Mouse (Mus musculus) E14TG2a.4 (cell line): ENCODE measurements around the gene Tiam2.

ENCODE experiments used
- H3K27me3 ChIP-seq: 2 replicates; pipeline ENCODE4 v1.6.1; 2014; ENCODE audit warnings: low read length, control low read depth; ENCODE audit not compliant: insufficient read depth
- H3K36me3 ChIP-seq: 2 replicates; pipeline ENCODE4 v1.6.1; 2014; ENCODE audit warnings: low read length, control low read depth; ENCODE audit not compliant: insufficient read depth
- H3K4me1 ChIP-seq: replicated peaks from 2 replicates; pipeline ENCODE4 v1.6.1; 2014; ENCODE audit warnings: low read depth, low read length, control low read depth
- H3K4me3 ChIP-seq: replicated peaks from 2 replicates; pipeline ENCODE4 v1.5.1; 2014; ENCODE audit warnings: mild to moderate bottlenecking, low read length
- H3K9me3 ChIP-seq: 2 replicates; pipeline ENCODE4 v1.6.1; 2014; ENCODE audit warnings: low read length, control low read depth
- CTCF ChIP-seq: conservative IDR thresholded peaks from 2 replicates; pipeline ENCODE4 v1.5.1; 2014; ENCODE audit warnings: low read length
- NANOG ChIP-seq: IDR thresholded peaks from 2 replicates; pipeline ENCODE4 v1.6.1; 2014; ENCODE audit warnings: borderline replicate concordance, low read length, mixed read lengths
- POU5F1 ChIP-seq: IDR thresholded peaks from 2 replicates; pipeline ENCODE4 v1.6.1; 2014; ENCODE audit warnings: low read length, borderline replicate concordance

Gene Tiam2

DNA sequence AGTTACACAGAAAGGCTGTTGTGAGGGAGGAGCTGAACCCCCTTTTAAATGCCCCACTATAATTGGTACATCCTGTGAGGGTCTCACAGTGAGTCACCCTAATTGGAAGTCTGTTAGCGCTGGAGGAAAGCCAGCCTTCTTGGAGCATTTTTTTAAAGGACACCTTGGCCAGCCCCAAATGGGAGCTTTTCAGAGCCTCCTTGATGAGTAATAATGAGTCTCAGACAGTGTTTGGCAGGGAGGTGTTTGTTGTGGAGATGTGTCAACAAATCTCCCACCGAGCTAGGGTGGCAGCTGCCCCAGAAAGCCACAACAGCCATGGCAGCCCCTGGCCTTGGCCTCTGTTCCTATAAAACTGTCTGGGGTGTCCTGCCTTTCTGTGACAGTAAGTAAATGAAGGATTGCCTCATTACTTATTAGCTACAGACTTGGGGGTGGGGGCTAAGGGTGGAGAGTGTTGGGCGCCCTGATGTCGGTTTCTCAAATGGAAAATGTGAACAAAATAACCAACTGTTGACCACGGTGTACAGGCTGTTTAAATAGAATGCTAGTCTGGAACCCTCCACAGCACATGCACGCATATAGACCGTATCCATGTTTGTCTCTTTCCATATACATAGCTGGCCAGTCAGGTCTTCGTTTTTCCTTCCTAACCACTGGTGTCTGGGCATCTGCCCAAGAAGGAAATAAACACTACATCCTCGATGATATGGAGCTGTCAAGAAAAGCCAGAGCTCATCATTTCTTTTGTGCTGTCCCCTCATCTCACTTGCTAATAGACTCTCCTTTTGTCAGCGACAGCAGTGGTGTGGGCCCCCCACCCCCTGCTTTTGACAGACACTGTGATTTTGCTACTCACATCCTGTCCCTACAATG is 116.4 kb downstream of the Tiam2 start:
- H3K9me3 ChIP-seq, result no peaks in the 10 kb centered on the region
- no peaks in the 10 kb centered on the region for H3K4me1 ChIP-seq
- TF ChIP-seq POU5F1 (no peak), NANOG (no peak), CTCF (no peak)
- H3K4me3 ChIP-seq, result no peak overlapping the region
- no peaks in the 10 kb centered on the region for H3K36me3 ChIP-seq
- H3K27me3 ChIP-seq, result no peaks in the 10 kb centered on the region

DNA sequence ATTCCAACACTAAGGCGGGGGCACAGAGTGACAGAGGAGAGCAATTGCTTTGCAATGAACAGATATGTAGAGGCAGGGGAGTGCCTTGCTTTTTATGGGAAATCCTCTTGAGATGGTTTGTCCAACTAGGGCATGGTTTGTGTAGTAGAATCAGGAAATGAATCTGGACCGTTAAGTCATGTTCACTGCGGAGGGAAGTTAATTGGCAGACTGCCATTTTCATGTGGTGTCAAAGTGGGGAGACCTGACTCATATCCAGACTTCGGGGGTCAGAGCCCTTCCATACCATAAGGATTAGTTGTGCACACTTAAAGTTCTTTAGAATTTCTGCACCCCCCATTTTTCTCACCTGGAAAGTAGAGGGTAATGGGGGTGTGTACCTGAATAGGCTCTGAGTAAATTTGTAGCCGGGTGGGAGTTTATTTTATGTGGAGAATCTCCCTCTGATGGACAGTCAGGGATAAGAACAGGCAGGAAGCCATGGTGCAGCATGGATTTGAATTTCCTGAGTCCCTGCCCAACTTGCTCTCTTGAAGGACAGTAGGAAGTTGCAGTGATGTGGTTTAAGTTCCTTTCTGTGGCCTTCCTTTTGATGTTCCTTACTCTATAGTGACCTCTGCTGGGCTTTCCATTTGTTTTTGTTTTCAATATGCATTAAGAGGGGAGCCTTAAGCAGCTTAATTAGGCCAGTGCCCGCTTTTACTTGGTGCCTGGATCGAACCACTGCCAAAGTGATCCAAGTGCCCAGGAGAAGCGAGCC is 120.0 kb downstream of the Tiam2 start:
- Histone ChIP-seq H3K9me3 (peaks cover 11% of the 10 kb centered on the region), H3K4me3 (no peak overlapping the region), H3K27me3 (no peaks in the 10 kb centered on the region), H3K4me1 (no peaks in the 10 kb centered on the region), H3K36me3 (no peaks in the 10 kb centered on the region)
- TF ChIP-seq NANOG (no peak), POU5F1 (no peak), CTCF (no peak; the same call in none of the 2 replicates)

DNA sequence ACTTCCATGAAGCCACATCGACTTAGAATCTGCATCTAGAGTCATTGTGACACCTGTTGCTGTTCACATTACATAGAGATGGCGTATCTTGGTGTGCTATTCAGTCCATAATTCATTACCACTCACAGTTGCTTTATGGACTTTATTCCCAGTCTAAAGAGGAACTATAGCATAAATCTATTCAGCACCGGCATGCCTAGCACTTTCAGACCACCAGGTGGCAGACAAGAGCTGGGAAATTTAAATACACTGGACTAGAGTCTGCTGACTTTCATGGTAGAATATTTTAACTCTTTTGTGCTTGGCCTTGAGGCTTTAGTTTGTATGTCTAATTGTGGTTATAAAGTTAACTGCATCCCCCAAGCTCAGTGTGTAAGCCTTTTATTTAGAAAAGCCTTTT is 122.4 kb downstream of the Tiam2 start:
- Histone ChIP-seq H3K4me1 (no peaks in the 10 kb centered on the region), H3K27me3 (no peaks in the 10 kb centered on the region), H3K9me3 (peaks cover 12% of the 10 kb centered on the region), H3K4me3 (no peak overlapping the region), H3K36me3 (no peaks in the 10 kb centered on the region)
- TF ChIP-seq CTCF, result peak; percentile 84
- no peak for TF ChIP-seq NANOG

DNA sequence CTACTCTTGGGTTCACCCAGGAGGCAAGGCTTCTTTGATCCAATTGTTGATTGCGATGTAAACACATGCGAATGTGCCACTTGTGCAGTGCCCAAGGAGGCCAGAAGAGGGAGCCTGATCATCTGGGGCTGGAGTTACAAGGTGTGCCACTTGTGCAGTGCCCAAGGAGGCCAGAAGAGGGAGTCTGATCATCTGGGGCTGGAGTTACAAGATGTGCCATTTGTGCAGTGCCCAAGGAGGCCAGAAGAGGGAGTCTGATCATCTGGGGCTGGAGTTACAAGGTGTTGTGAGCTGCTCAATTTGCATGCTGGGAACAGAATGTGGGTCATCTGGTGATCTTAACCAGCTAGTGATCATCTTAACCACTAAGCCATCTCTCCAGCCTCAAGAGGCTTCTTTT is 124.7 kb downstream of the Tiam2 start:
- TF ChIP-seq POU5F1 (no peak), CTCF (peak; percentile 97)
- H3K9me3 ChIP-seq, result peaks cover 12% of the 10 kb centered on the region
- no peaks in the 10 kb centered on the region for H3K27me3 ChIP-seq
- H3K4me1 ChIP-seq, result no peaks in the 10 kb centered on the region
- no peak overlapping the region for H3K4me3 ChIP-seq
- H3K36me3 ChIP-seq, result no peaks in the 10 kb centered on the region

DNA sequence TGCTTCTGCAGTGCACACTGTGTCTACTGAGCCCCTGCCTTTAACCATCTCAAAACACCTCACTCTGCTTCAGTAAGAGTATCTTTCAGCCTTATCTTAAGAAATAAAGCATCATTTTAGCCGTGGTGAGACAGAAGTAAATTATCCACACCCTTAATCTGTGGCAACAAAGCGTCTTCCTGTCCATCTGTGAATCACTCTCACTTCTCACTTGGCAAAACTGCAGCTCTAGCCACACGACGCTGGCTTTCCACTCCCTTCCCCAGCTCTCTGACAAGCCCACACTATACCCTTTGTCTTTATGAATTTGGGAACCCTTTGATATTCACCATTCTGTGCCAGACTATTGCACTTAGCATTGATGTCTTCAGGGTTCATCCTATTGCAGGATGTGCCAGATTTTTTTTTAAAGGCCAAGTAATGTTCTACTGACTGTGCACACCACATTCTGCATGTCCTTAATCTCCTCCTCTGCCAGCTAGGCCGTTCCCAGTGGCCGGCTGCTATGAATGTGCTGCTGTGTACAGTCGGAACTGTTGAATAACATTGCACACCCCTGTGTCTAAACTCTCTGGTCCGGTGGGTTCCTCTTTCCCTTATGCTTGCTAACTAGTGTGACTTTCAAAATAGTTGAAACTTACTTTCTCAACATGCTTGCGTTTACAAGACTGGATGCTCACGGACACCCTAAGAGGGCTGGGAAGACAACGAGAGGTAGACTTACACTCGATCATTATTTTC is 126.4 kb downstream of the Tiam2 start:
- peaks cover 12% of the 10 kb centered on the region for H3K9me3 ChIP-seq
- H3K36me3 ChIP-seq, result no peaks in the 10 kb centered on the region
- H3K4me1 ChIP-seq, result no peaks in the 10 kb centered on the region
- H3K4me3 ChIP-seq, result no peak overlapping the region
- H3K27me3 ChIP-seq, result no peaks in the 10 kb centered on the region
- TF ChIP-seq NANOG, result no peak
- no peak for TF ChIP-seq CTCF

DNA sequence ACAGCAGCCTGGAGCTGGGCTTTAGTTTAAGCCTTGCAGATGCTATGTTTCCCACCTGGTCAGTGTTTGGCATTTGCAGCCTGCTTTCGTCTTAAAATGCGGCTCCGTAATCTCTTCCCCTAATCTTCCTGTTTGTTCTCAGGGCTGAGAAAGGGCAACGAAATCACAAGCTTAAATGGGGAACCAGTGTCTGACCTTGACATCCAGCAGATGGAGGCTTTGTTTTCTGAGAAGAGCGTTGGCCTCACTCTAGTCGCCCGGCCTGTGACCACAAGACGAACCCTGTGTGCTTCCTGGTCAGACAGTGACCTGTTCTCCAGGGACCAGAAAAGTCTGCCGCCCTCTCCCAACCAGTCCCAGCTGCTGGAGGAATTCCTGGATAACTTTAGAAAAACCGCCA is 127.6 kb downstream of the Tiam2 start:
- Histone ChIP-seq H3K9me3 (peaks cover 12% of the 10 kb centered on the region), H3K36me3 (no peaks in the 10 kb centered on the region), H3K4me1 (no peaks in the 10 kb centered on the region), H3K4me3 (no peak overlapping the region), H3K27me3 (no peaks in the 10 kb centered on the region)
- no peak for TF ChIP-seq CTCF
- no peak for TF ChIP-seq POU5F1
- no peak for TF ChIP-seq NANOG

DNA sequence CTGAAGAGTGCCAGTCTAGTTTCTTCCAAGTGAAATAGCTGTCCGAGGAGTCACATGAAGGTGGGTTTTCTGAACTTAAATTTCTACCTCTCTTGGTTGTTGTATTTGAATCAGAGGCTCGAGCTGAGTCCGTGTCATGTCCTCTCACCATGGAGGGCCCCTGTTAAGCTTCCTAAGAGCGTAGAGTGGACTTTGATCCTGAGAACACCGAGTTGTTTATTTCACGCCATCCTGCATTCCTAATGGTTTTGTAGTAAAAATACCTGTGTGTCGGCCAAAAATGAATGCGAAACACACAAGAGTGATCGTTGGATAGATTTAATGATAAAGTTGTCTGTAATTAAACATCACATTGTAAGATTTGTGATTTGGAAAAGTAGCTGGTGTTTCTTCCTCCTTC is 128.5 kb downstream of the Tiam2 start:
- Histone ChIP-seq H3K27me3 (no peaks in the 10 kb centered on the region), H3K36me3 (no peaks in the 10 kb centered on the region), H3K9me3 (peaks cover 12% of the 10 kb centered on the region), H3K4me1 (no peaks in the 10 kb centered on the region), H3K4me3 (no peak overlapping the region)
- TF ChIP-seq NANOG (no peak), POU5F1 (no peak), CTCF (no peak)

DNA sequence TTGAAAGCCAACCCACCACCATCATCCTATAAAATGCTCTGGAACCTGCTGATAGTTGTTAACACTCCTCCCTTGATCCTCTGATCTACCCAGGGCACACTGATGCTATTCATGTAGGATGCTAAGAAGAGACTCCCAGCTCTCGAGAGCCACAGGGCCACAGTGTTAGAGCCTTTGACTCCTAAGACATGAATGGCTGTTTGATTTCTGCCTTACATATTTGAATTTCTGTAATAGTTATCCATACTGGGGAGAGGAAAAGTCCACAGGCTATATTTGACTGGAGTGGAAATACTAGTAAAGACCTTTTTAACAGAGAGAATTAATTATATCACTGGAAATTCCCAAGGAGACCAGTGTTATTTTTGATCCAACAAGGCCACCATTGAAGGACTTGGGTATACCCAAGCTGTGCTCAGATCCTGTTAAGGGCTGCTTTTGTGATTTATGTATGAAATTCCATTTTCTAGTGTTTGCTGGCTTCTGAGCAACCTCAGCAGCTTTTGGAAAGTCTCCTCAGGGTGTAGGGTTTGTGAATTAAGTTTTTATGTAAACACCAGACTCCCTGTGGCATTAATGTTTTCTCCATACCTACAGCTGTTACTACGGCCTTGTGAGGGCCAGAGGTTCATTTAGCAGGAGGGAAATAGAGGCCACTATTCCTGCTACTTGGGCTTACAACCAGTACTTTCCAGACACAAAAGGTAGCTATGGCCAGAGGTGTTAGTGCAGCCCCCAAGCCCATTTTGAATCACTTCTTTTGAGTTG is 131.7 kb downstream of the Tiam2 start:
- Histone ChIP-seq H3K4me1 (peaks cover 5% of the 10 kb centered on the region), H3K9me3 (no peaks in the 10 kb centered on the region), H3K36me3 (no peaks in the 10 kb centered on the region), H3K27me3 (no peaks in the 10 kb centered on the region), H3K4me3 (no peak overlapping the region)
- TF ChIP-seq POU5F1 (no peak), NANOG (no peak), CTCF (no peak)
